Mouse (Mus musculus): ENCODE measurements around the gene Arid4a.
"Not testable (repeated sequence)": the region's sequence is repeated elsewhere in the genome, so short reads cannot be mapped to it uniquely, and the experiment has no call there.

Arid4a gene

GRCm38 (mm10) chr12:71051079-71051478, 35.3 kb downstream of the Arid4a start:
- CTCF ChIA-PET = interaction anchor here (0.9 to 1.0 kb wide), 2 partner anchors 20 to 81 kb away, joined by 3 to 4 read pairs; no protein-coding TSS in a partner anchor

- CTCF ChIA-PET = interaction anchor here (0.7 to 0.9 kb wide), 2 partner anchors 78 to 82 kb away, joined by 3 read pairs; partner anchors contain the start of gene Psma3
Measured at GRCm38 (mm10) chr12:71052341-71052995, 36.7 kb downstream of the Arid4a start.

- CTCF ChIA-PET = interaction anchor here (0.7 kb wide), 1 partner anchor 78 kb away, joined by 3 read pairs; the partner anchor contains the start of gene Psma3
Measured at GRCm38 (mm10) chr12:71053031-71053430, 37.2 kb downstream of the Arid4a start.

- CTCF ChIA-PET = interaction anchor here (0.7 kb wide), 1 partner anchor 79 kb away, joined by 3 read pairs; the partner anchor contains the start of gene Psma3
Measured at GRCm38 (mm10) chr12:71053486-71053885, 37.7 kb downstream of the Arid4a start.

- CTCF ChIA-PET = no interaction called here
Measured at GRCm38 (mm10) chr12:71055537-71055936, 39.7 kb downstream of the Arid4a start.

- CTCF ChIA-PET = no interaction called here
Measured at GRCm38 (mm10) chr12:71059741-71060140, 44.0 kb downstream of the Arid4a start.

- CTCF ChIA-PET = no interaction called here
Measured at GRCm38 (mm10) chr12:71069846-71070245, 54.1 kb downstream of the Arid4a start.

- CTCF ChIA-PET = no interaction called here
Measured at GRCm38 (mm10) chr12:71072048-71072447, 56.3 kb downstream of the Arid4a start.

GRCm38 (mm10) chr12:71073113-71073730, 57.4 kb downstream of the Arid4a start:
- CTCF ChIA-PET = no interaction called here

GRCm38 (mm10) chr12:71086331-71086730, 70.5 kb downstream of the Arid4a start:
- CTCF ChIA-PET = no interaction called here

- CTCF ChIA-PET = not testable (repeated sequence)
Measured at GRCm38 (mm10) chr12:71104275-71104674, 88.5 kb downstream of the Arid4a start.

- CTCF ChIA-PET = interaction anchor here (0.6 kb wide), 2 partner anchors 81 to 130 kb away, joined by 7 to 8 read pairs; no protein-coding TSS in a partner anchor
Measured at GRCm38 (mm10) chr12:71107216-71107771, 91.5 kb downstream of the Arid4a start.

GRCm38 (mm10) chr12:71111331-71111730, 95.5 kb downstream of the Arid4a start, which contains the start of gene Tomm20l:
Gene Tomm20l, plus strand, starts transcription at chr12:71111428.
- CTCF ChIA-PET = interaction anchor here (0.6 kb wide), 1 partner anchor 139 kb away, joined by 3 read pairs; no protein-coding TSS in a partner anchor

- CTCF ChIA-PET = interaction anchor here (0.6 to 0.7 kb wide), 2 partner anchors 23 to 51 kb away, joined by 3 to 7 read pairs; no protein-coding TSS in a partner anchor
Measured at GRCm38 (mm10) chr12:71113074-71113473, 97.3 kb downstream of the Arid4a start.

GRCm38 (mm10) chr12:71113675-71114288, 98.0 kb downstream of the Arid4a start:
- CTCF ChIA-PET = interaction anchor here (0.6 to 0.7 kb wide), 2 partner anchors 22 to 52 kb away, joined by 3 to 7 read pairs; no protein-coding TSS in a partner anchor

- CTCF ChIA-PET = no interaction called here
Measured at GRCm38 (mm10) chr12:71116411-71116810, 100.6 kb downstream of the Arid4a start.

- CTCF ChIA-PET = no interaction called here
Measured at GRCm38 (mm10) chr12:71122731-71123130, 106.9 kb downstream of the Arid4a start.

GRCm38 (mm10) chr12:71123286-71123685, 107.5 kb downstream of the Arid4a start:
- CTCF ChIA-PET = no interaction called here

GRCm38 (mm10) chr12:71135581-71135980, 119.8 kb downstream of the Arid4a start:
- CTCF ChIA-PET = interaction anchor here (0.6 to 0.7 kb wide), 2 partner anchors 22 to 168 kb away, joined by 4 to 7 read pairs; no protein-coding TSS in a partner anchor

- CTCF ChIA-PET = interaction anchor here (0.6 to 0.7 kb wide), 3 partner anchors 23 to 1949 kb away, joined by 4 to 7 read pairs (median 4); no protein-coding TSS in a partner anchor
Measured at GRCm38 (mm10) chr12:71136130-71136973, 120.6 kb downstream of the Arid4a start, which contains the start of the genes Timm9 and 2700049A03Rik. Gene Timm9, minus strand, starts transcription at chr12:71136684. Gene 2700049A03Rik, plus strand, starts transcription at chr12:71136848.

Data from spleen, embryonic (tissue).